Mouse (Mus musculus): ENCODE results near the gene Flywch1.

Flywch1 gene

GRCm38 (mm10) chr17:23745301-23746251 is 25.8 kb downstream of the Flywch1 start, which contains the start of gene Kremen2:
Kremen2 (minus strand) TSS chr17:23745833.
- intact Hi-C loops (cut with DNase I): no loop called here

GRCm38 (mm10) chr17:23744651-23745050 is 26.8 kb downstream of the Flywch1 start:
- intact Hi-C loops (cut with DNase I): no loop called here

GRCm38 (mm10) chr17:23744076-23744475 is 27.3 kb downstream of the Flywch1 start:
- intact Hi-C loops (cut with DNase I): no loop called here

GRCm38 (mm10) chr17:23742941-23743340 is 28.5 kb downstream of the Flywch1 start:
- intact Hi-C loops (cut with DNase I): no loop called here

- intact Hi-C loops (cut with DNase I): no loop called here
Observed at GRCm38 (mm10) chr17:23742210-23742793, 29.1 kb downstream of the Flywch1 start.

- intact Hi-C loops (cut with DNase I): no loop called here
Observed at GRCm38 (mm10) chr17:23741359-23742209, 29.8 kb downstream of the Flywch1 start.

GRCm38 (mm10) chr17:23740598-23741021 is 30.8 kb downstream of the Flywch1 start, which contains the start of gene Paqr4:
Paqr4 (minus strand) TSS chr17:23740867.
- intact Hi-C loops (cut with DNase I): no loop called here

GRCm38 (mm10) chr17:23740136-23740584 is 31.2 kb downstream of the Flywch1 start:
- intact Hi-C loops (cut with DNase I): no loop called here

- intact Hi-C loops (cut with DNase I): no loop called here
Observed at GRCm38 (mm10) chr17:23739202-23740135, 31.9 kb downstream of the Flywch1 start.

GRCm38 (mm10) chr17:23738836-23739201 is 32.6 kb downstream of the Flywch1 start:
- intact Hi-C loops (cut with DNase I): no loop called here

GRCm38 (mm10) chr17:23737493-23738445 is 33.6 kb downstream of the Flywch1 start:
- intact Hi-C loops (cut with DNase I): no loop called here

- intact Hi-C loops (cut with DNase I): no loop called here
Observed at GRCm38 (mm10) chr17:23734341-23734740, 37.1 kb downstream of the Flywch1 start.

- intact Hi-C loops (cut with DNase I): no loop called here
Observed at GRCm38 (mm10) chr17:23730441-23730840, 41.0 kb downstream of the Flywch1 start.

GRCm38 (mm10) chr17:23726758-23727142 is 44.7 kb downstream of the Flywch1 start:
- intact Hi-C loops (cut with DNase I): no loop called here

GRCm38 (mm10) chr17:23725999-23726757 is 45.2 kb downstream of the Flywch1 start, which contains the start of gene Pkmyt1:
Pkmyt1 (plus strand) TSS chr17:23726336.
- intact Hi-C loops (cut with DNase I): no loop called here

- intact Hi-C loops (cut with DNase I): no loop called here
Observed at GRCm38 (mm10) chr17:23725477-23725876, 45.9 kb downstream of the Flywch1 start.

- intact Hi-C loops (cut with DNase I): no loop called here
Observed at GRCm38 (mm10) chr17:23722376-23723125, 48.9 kb downstream of the Flywch1 start, which contains the start of gene 1520401A03Rik. 1520401A03Rik (minus strand) TSS chr17:23722783.
